Mouse (Mus musculus) hindbrain, embryonic 11.5 days (tissue): ENCODE measurements at regions not wholly inside any gene's neighbourhood (a gene's known extent, or its start where the extent isn't known, plus 50 kb on each side); places are given as distances from the start of the nearest gene placed in this dataset.

ENCODE experiments used
- ATAC-seq: fragments of 200-750 bp; cut with Nextera tagmentation; 2 replicates; pipeline ENCODE4 v1.8.0; 2017; ENCODE audit warnings: mild to moderate bottlenecking, moderate TSS enrichment, moderate library complexity; ENCODE audit not compliant: low FRiP score
- DNase-seq: peaks from one replicate; pipeline ENCODE4 v3.0.0-alpha.2; 2015; ENCODE audit warnings: low spot score
- H3K27ac ChIP-seq: fragments of 300-500 bp; sonication (generic); 2 replicates; pipeline ENCODE4 v1.5.1; 2014; ENCODE audit warnings: mild to moderate bottlenecking, low read depth, low read length
- H3K27me3 ChIP-seq: fragments of 300-500 bp; sonication (generic); 2 replicates; pipeline ENCODE4 v1.6.1; 2014; ENCODE audit warnings: mild to moderate bottlenecking, low read length, moderate library complexity, mixed read lengths; ENCODE audit not compliant: control insufficient read depth, insufficient read depth
- H3K36me3 ChIP-seq: fragments of 300-500 bp; sonication (generic); 2 replicates; pipeline ENCODE4 v1.6.1; 2014; ENCODE audit warnings: mild to moderate bottlenecking, low read length, moderate library complexity, mixed read lengths; ENCODE audit not compliant: control insufficient read depth, insufficient read depth
- H3K4me1 ChIP-seq: fragments of 300-500 bp; sonication (generic); replicated peaks from 2 replicates; pipeline ENCODE4 v1.6.1; 2014; ENCODE audit warnings: low read length, mixed read lengths; ENCODE audit not compliant: control insufficient read depth, insufficient read depth
- H3K4me2 ChIP-seq: fragments of 300-500 bp; sonication (generic); replicated peaks from 2 replicates; pipeline ENCODE4 v1.6.1; 2014; ENCODE audit warnings: mild to moderate bottlenecking, low read depth, low read length
- H3K4me3 ChIP-seq: fragments of 300-500 bp; sonication (generic); 2 replicates; pipeline ENCODE4 v1.5.1; 2014; ENCODE audit warnings: low read depth, low read length
- H3K9ac ChIP-seq: fragments of 300-500 bp; sonication (generic); 2 replicates; pipeline ENCODE4 v1.6.1; 2014; ENCODE audit warnings: low read depth, low read length
- H3K9me3 ChIP-seq: fragments of 300-500 bp; sonication (generic); 2 replicates; pipeline ENCODE4 v1.6.1; 2016; ENCODE audit warnings: low read length; ENCODE audit not compliant: control insufficient read depth
- WGBS: fragments of 180-500 bp; shearing (Covaris S2); extraction: QIAGEN DNeasy Blood & Tissue Kit; methylation state at CpG from one replicate; pipeline ENCODE4 v1.1.7; 2014; 5-methylcytosine and 5-hydroxymethylcytosine counted together

DNA sequence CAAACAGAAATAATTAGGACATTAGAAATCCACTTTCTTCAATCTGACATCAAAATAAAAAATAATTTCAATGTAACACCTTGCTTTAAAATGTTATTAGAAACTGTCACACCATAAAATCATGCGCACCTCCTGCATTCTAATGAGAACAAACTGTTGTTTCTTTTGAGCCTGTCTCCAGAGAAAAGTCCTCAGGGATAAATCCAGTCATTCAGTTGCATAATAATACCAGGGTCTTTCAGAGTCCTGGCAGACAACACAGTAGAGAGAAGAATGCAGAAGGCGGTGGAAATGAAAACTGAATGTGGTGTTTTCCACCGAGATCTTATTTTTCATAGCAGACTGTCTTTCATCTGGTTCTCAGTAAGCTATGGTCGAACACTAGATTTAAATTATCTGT lies 567.3 kb upstream of the Fbxo33 start:
- Histone ChIP-seq H3K36me3 (no peaks in the 10 kb centered on the region), H3K9me3 (no peaks in the 10 kb centered on the region), H3K27ac (no peak overlapping the region), H3K4me2 (no peak overlapping the region), H3K9ac (no peak overlapping the region), H3K27me3 (no peaks in the 10 kb centered on the region), H3K4me1 (no peaks in the 10 kb centered on the region), H3K4me3 (no peak overlapping the region)
- DNase-seq (no peak), ATAC-seq (no peak)
- WGBS: 74% methylated on average over 4 of the region's 4 CpGs

- Histone ChIP-seq H3K9ac (no peak overlapping the region), H3K4me3 (no peak overlapping the region), H3K4me1 (no peaks in the 10 kb centered on the region), H3K9me3 (no peaks in the 10 kb centered on the region), H3K4me2 (no peak overlapping the region), H3K27ac (no peak overlapping the region), H3K36me3 (no peaks in the 10 kb centered on the region), H3K27me3 (no peaks in the 10 kb centered on the region)
- DNase-seq: no peak
- no peak for ATAC-seq
- WGBS: 75% methylated on average over 1 of the region's 1 CpGs
Measured at GRCm38 (mm10) chr12:59770980-59771379, 551.5 kb upstream of the Fbxo33 start.

- H3K36me3 ChIP-seq: no peaks in the 10 kb centered on the region
- H3K4me3 ChIP-seq: no peak overlapping the region
- WGBS: 86% methylated on average over 1 of the region's 1 CpGs
- DNase-seq: no peak
- H3K9me3 ChIP-seq: no peaks in the 10 kb centered on the region
- no peak overlapping the region for H3K9ac ChIP-seq
- no peak overlapping the region for H3K27ac ChIP-seq
- no peaks in the 10 kb centered on the region for H3K4me1 ChIP-seq
- no peak overlapping the region for H3K4me2 ChIP-seq
- ATAC-seq: no peak
- H3K27me3 ChIP-seq: no peaks in the 10 kb centered on the region
Measured at GRCm38 (mm10) chr12:59762260-59762659, 542.7 kb upstream of the Fbxo33 start.

DNA sequence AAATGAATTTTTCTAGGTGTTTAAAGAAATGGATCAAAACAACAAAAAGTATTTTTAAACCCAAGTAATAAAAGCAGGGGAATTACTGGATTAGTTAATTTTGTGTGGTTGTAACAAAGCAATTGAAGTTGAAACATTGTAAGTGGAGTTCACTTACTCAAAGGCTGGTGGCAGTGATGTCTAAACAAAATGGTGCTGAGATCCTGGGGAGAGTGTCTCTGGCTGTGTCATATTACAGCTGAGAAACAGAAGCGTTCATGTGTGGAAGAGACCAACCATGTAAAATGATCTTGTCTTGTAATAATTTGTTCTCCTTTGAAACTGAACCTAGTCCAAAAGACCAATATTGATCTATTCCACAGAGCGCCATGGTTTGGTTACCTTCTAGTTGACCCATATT lies 525.2 kb upstream of the Fbxo33 start:
- no peak for DNase-seq
- WGBS: 83% methylated on average over 2 of the region's 2 CpGs
- no peak overlapping the region for H3K4me3 ChIP-seq
- H3K36me3 ChIP-seq: no peaks in the 10 kb centered on the region
- H3K4me2 ChIP-seq: no peak overlapping the region
- no peaks in the 10 kb centered on the region for H3K9me3 ChIP-seq
- H3K27me3 ChIP-seq: no peaks in the 10 kb centered on the region
- no peaks in the 10 kb centered on the region for H3K4me1 ChIP-seq
- H3K27ac ChIP-seq: no peak overlapping the region
- H3K9ac ChIP-seq: no peak overlapping the region
- ATAC-seq: no peak

DNA sequence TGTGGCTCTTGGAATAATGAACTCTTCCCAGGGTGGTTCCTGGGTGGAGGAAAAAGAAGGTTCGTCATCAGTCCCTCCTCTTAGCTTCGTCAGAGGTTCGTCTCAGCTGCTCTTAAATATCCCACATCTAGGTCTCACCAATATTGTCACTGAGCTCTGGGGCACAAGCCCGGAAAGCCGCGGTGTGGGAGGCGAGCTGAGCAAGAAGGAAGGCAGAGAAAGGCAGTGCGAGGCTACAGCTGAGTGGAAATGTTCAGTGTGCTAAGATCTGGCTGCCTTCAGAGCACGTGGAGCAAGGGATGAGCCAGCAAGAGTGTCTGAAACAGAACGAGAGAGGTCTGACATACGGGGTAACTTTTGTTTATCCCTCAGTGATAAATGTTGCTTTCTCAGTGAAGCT lies 523.7 kb upstream of the Fbxo33 start:
- Histone ChIP-seq H3K9ac (no peak overlapping the region), H3K4me1 (no peaks in the 10 kb centered on the region), H3K27me3 (no peaks in the 10 kb centered on the region), H3K4me3 (no peak overlapping the region), H3K9me3 (no peaks in the 10 kb centered on the region), H3K36me3 (no peaks in the 10 kb centered on the region), H3K27ac (no peak overlapping the region), H3K4me2 (no peak overlapping the region)
- DNase-seq (no peak), ATAC-seq (no peak)
- WGBS: 86% methylated on average over 11 of the region's 11 CpGs

DNA sequence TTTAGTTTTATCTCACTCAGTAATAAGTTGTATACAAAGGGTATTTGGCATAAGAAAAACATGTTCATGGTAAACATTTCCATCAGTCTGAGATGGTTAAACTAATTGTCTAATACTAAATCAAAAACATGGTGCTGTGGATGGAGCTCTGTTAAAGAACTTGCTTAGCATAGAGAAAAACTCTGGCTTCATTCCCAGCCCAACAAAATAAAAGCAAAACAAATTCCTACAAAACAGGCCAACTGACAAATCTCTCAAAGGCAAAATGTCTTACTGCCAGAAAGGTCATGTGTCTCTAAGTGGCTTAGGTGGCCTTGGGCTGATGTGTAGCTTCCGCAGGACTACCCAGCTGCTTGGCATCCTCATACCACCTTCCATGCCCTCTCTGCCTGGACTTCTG lies 505.4 kb upstream of the Fbxo33 start:
- H3K4me3 ChIP-seq: no peak overlapping the region
- DNase-seq: no peak
- no peaks in the 10 kb centered on the region for H3K9me3 ChIP-seq
- H3K4me2 ChIP-seq: no peak overlapping the region
- no peak overlapping the region for H3K27ac ChIP-seq
- no peak overlapping the region for H3K9ac ChIP-seq
- H3K4me1 ChIP-seq: no peaks in the 10 kb centered on the region
- no peaks in the 10 kb centered on the region for H3K36me3 ChIP-seq
- ATAC-seq: no peak
- 89% methylated on average over 1 of the region's 1 CpGs for WGBS
- H3K27me3 ChIP-seq: no peaks in the 10 kb centered on the region

DNA sequence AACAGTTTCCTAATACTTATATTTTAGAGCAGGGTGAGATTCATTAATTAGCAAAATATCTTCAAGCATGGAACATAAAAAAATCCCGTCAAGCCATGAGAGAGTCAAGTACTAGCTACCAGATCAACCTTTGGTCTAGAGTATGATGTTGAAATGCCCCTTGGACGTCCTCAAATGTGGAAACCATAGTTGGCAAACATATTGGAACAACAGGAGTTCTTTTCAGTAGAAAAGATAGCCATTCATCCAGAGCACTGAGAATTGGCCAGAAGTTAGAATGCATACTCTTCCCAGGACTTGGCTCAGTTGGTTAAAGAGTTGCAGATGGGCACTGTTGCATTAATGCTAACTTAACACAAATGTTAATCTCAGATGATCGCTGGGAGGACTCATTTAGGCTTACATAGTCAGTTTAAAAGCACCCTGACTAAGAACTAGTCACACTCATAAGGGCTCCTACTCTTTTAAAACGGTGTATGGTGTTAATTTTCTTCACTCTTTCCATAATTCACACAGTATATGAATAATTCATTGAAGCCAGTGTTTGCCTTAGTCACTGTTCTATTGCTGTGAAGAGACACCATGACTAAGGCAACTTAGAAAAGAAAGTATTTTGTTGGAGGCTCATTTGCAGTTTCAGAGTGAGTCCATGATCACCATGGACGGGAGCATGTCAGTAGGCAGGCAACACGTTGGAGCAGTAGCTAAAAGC lies 503.1 kb upstream of the Fbxo33 start:
- no peaks in the 10 kb centered on the region for H3K4me1 ChIP-seq
- no peak overlapping the region for H3K4me3 ChIP-seq
- no peak for DNase-seq
- H3K27ac ChIP-seq: no peak overlapping the region
- no peak overlapping the region for H3K4me2 ChIP-seq
- no peaks in the 10 kb centered on the region for H3K27me3 ChIP-seq
- no peak for ATAC-seq
- H3K9me3 ChIP-seq: no peaks in the 10 kb centered on the region
- H3K9ac ChIP-seq: no peak overlapping the region
- 80% methylated on average over 6 of the region's 6 CpGs for WGBS
- no peaks in the 10 kb centered on the region for H3K36me3 ChIP-seq

DNA sequence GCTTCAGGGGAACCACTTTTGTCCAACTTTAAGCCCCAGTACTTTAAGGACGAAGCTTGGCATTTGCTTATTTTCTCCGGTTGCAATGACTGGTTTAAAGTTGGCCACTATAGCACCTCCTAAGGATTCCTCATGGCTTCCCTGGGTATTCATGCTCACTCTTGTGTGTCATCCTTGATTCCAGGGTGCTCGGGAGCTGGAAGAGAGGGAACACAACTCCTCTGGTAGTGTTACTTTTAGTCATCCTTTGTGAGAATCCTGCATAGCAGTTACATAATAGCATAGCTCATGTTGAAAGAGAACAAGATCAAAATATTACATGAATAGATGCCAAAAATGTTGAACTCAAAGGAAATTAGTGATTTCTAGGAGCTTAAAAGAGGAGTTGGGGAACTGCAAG lies 493.7 kb upstream of the Fbxo33 start:
- Histone ChIP-seq H3K27ac (no peak overlapping the region), H3K9me3 (no peaks in the 10 kb centered on the region), H3K4me3 (no peak overlapping the region), H3K9ac (no peak overlapping the region), H3K27me3 (no peaks in the 10 kb centered on the region), H3K36me3 (no peaks in the 10 kb centered on the region), H3K4me2 (no peak overlapping the region), H3K4me1 (no peaks in the 10 kb centered on the region)
- DNase-seq (no peak), ATAC-seq (no peak)
- WGBS: 78% methylated on average over 3 of the region's 3 CpGs

DNA sequence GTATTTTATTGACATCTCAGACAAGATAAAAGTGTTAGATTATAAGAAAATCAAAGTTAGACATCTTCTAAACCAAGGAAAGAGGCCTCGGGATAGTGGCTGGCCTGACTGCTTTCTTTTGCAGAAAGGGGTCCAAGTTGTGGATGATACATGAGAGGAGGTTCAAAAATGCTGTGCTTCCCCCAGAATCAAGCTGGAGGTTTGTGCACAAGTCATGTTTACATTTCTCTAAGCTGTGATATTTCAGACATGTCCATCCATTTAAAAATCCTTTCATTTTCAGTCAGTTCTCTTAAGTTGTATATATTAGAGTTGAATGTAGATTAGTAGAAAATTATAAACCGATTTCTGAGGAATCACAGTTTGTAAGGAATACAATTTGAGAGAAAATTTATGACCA lies 463.7 kb upstream of the Fbxo33 start:
- H3K4me3 ChIP-seq: no peak overlapping the region
- no peak overlapping the region for H3K9ac ChIP-seq
- DNase-seq (no peak), ATAC-seq (no peak)
- H3K27ac ChIP-seq: no peak overlapping the region
- 86% methylated on average over 2 of the region's 2 CpGs for WGBS
- H3K4me1 ChIP-seq: no peaks in the 10 kb centered on the region
- H3K27me3 ChIP-seq: no peaks in the 10 kb centered on the region
- no peaks in the 10 kb centered on the region for H3K36me3 ChIP-seq
- H3K9me3 ChIP-seq: no peaks in the 10 kb centered on the region
- no peak overlapping the region for H3K4me2 ChIP-seq
